Mouse (Mus musculus): ENCODE results near the gene Lekr1. TPM values are rescaled to one million over a fixed set of nuclear protein-coding genes. Genes with fewer than 3 reads are reported as not detected.

Gene Lekr1
- total and polyA plus RNA-seq, 3 experiments, result 1.8 to 2.5 TPM; not detected in 1

DNA sequence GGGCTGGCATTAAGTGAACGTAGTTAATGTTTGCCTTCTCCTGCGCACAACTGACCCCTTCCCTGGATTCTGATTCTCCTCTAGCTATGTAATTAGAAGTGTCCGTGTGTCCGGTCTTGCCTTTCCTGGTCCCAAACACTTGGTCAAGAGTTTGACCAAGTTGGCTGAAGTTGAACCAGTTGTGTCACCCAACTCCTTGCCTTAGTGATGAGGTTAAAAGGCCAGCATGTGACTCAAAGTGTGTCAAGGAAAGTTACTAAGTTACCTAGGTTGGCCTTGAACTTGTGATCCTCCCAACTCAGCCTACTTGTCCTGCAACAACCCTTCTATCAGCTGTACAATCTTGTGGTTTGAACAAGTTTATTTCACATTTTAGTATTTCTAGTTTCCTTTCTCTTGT, 5.7 kb upstream of the Lekr1 start:
- Histone ChIP-seq H3K4me3 (ENCODE audit: control insufficient read depth in 1 of 2, insufficient read depth in 1 of 2, low read depth in 2 of 2, low read length in 2 of 2) (no peak overlapping the region), H3K27ac (ENCODE audit: control insufficient read depth, low read depth, low read length) (no peak overlapping the region), H3K79me2 (ENCODE audit: control insufficient read depth, insufficient read depth, low read length, poor library complexity) (no peaks in the 10 kb centered on the region; the same call in 1 of the 2 replicates), H3K27me3 (ENCODE audit: control insufficient read depth in 1 of 2, insufficient read depth in 2 of 2, low read length in 2 of 2) (no peaks in the 10 kb centered on the region; a peak in 1 of 4 replicates), H3K9me3 (replicated peaks; ENCODE audit: insufficient read depth, low read length) (no peaks in the 10 kb centered on the region), H3K4me1 (ENCODE audit: control insufficient read depth in 1 of 2, insufficient read depth in 2 of 2, low read length in 2 of 2) (no peaks in the 10 kb centered on the region; a peak in 1 of 4 replicates), H3K9ac (ENCODE audit: control insufficient read depth, low read depth, low read length, poor library complexity, severe bottlenecking) (no peak overlapping the region), H3K36me3 (ENCODE audit: control insufficient read depth in 1 of 2, insufficient read depth in 2 of 2, low read length in 2 of 2) (peaks cover 0 to 4% of the 10 kb centered on the region in 2 experiments; a peak in 2 of 4 replicates)
- DNase-seq (ENCODE audit: low read depth, low spot score), result no peak
- TF ChIP-seq GABPA (IDR thresholded peaks at IDR 0.05; ENCODE audit: low read depth, low read length) (no peak), NRF1 (IDR thresholded peaks at IDR 0.05; ENCODE audit: insufficient read depth, low read depth, low read length, poor library complexity, severe bottlenecking) (no peak), E2F4 (IDR thresholded peaks at IDR 0.05; ENCODE audit: borderline replicate concordance, low read depth, low read length) (no peak), POLR2A (IDR thresholded peaks at IDR 0.05; ENCODE audit: control insufficient read depth in 1 of 2, insufficient read depth in 1 of 2, low read depth in 1 of 2, low read length in 2 of 2, poor library complexity in 1 of 2) (no peak), MAFK (IDR thresholded peaks at IDR 0.05; ENCODE audit: borderline replicate concordance, low read depth, low read length) (no peak)

DNA sequence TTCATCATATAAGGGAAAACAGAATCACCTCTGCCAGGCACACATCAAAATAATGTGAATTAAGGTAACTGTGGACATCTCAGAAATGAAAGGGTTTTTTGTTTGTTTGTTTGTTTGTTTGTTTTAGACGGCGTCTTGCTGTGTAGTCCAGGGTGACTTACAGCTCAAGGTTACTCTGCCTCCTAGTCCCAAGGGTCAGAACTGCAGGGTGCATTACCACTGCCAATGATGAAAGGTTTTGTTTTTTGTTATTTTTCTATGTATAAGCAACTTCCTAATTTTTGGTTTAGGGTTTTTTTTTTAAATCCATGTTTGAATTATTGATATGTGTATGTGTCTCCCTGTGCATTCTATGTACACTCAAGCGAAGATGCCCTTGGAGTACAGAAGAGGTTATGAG, 4.3 kb upstream of the Lekr1 start:
- Histone ChIP-seq H3K79me2 (ENCODE audit: control insufficient read depth, insufficient read depth, low read length, poor library complexity) (no peaks in the 10 kb centered on the region; the same call in 1 of the 2 replicates), H3K36me3 (ENCODE audit: control insufficient read depth in 1 of 2, insufficient read depth in 2 of 2, low read length in 2 of 2) (peaks cover 0 to 7% of the 10 kb centered on the region in 2 experiments; a peak in 2 of 4 replicates), H3K27ac (ENCODE audit: control insufficient read depth, low read depth, low read length) (no peak overlapping the region), H3K9ac (ENCODE audit: control insufficient read depth, low read depth, low read length, poor library complexity, severe bottlenecking) (no peak overlapping the region), H3K4me3 (ENCODE audit: control insufficient read depth in 1 of 2, insufficient read depth in 1 of 2, low read depth in 2 of 2, low read length in 2 of 2) (no peak overlapping the region), H3K9me3 (replicated peaks; ENCODE audit: insufficient read depth, low read length) (no peaks in the 10 kb centered on the region), H3K4me1 (ENCODE audit: control insufficient read depth in 1 of 2, insufficient read depth in 2 of 2, low read length in 2 of 2) (peaks cover 0 to 4% of the 10 kb centered on the region in 2 experiments; a peak in 2 of 4 replicates), H3K27me3 (ENCODE audit: control insufficient read depth in 1 of 2, insufficient read depth in 2 of 2, low read length in 2 of 2) (no peaks in the 10 kb centered on the region; a peak in 1 of 4 replicates)
- TF ChIP-seq E2F4 (IDR thresholded peaks at IDR 0.05; ENCODE audit: borderline replicate concordance, low read depth, low read length), result no peak
- no peak for TF ChIP-seq ZKSCAN1 (IDR thresholded peaks at IDR 0.05; ENCODE audit: low read depth, low read length)
- TF ChIP-seq MAX (IDR thresholded peaks at IDR 0.05; ENCODE audit: low read length), result no peak
- TF ChIP-seq RAD21 (IDR thresholded peaks at IDR 0.05; ENCODE audit: low read depth, low read length), result peak; percentile 2; the same call in 1 of the 2 replicates
- no peak for TF ChIP-seq SMC3 (IDR thresholded peaks at IDR 0.05; ENCODE audit: low read depth, low read length)
- no peak for TF ChIP-seq MYB (IDR thresholded peaks at IDR 0.05; ENCODE audit: low read depth, low read length)
- TF ChIP-seq ZC3H11A (IDR thresholded peaks at IDR 0.05; ENCODE audit: low read depth, low read length), result no peak
- no peak for TF ChIP-seq MYC (IDR thresholded peaks at IDR 0.05; ENCODE audit: low read depth, low read length)
- no peak for TF ChIP-seq JUND (IDR thresholded peaks at IDR 0.05; ENCODE audit: low read depth, low read length)
- TF ChIP-seq EP300 (IDR thresholded peaks at IDR 0.05; ENCODE audit: low read depth in 1 of 2, low read length in 2 of 2), result no peak
- TF ChIP-seq NELFE (IDR thresholded peaks at IDR 0.05; ENCODE audit: low read depth, low read length), result no peak
- peak in 1 of 3 experiments; percentile 11; a peak in 1 of 6 replicates for TF ChIP-seq CTCF (IDR thresholded peaks at IDR 0.05 in 2 of 3, conservative IDR thresholded peaks at IDR 0.05 in 1 of 3; ENCODE audit: control insufficient read depth in 1 of 3, insufficient read depth in 1 of 3, low read depth in 2 of 3, low read length in 3 of 3, poor library complexity in 1 of 3, severe bottlenecking in 1 of 3)
- no peak for DNase-seq (ENCODE audit: low read depth, low spot score)

All from MEL (cell line).